Mouse (Mus musculus): ENCODE results near the gene Gga3.
A peak's percentile ranks its signal among the peaks of the same experiment; 100 is the strongest.

The Gga3 gene

GRCm38 (mm10) chr11:115612410-115613137 lies 8.7 kb upstream of the Gga3 start, which contains the start of gene Mif4gd:
Mif4gd (minus strand) TSS chr11:115612969.
- peak; percentile 100 for DNase-seq (ENCODE audit: low read depth, low spot score)

- DNase-seq (ENCODE audit: low read depth, low spot score), result peak; percentile 76
These were observed 8.2 kb upstream of the Gga3 start for GRCm38 (mm10) chr11:115612059-115612409.

DNA sequence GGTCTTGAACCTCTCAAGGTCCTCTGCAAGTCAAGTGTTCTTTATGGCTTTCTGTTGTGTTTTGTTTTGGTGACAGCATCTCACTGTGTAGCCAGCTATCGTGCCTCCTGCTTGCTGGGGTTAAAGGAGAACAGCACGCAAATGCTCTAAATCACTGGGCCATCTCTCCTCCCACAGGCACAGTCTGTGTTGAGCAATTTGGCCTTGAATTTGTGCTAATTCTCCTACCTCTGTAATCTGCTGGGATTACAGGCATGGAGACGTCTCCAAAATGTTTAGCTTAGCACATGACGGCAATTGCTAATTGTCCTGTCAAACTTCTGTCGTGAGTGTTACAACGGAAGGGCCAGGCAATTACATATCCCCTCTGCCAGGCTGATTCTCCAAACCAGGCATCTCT lies 7.3 kb upstream of the Gga3 start:
- DNase-seq (ENCODE audit: low read depth, low spot score), result no peak

GRCm38 (mm10) chr11:115609576-115609975 lies 5.7 kb upstream of the Gga3 start:
- DNase-seq (ENCODE audit: low read depth, low spot score), result no peak

- peak; percentile 61 for DNase-seq (ENCODE audit: low read depth, low spot score)
These were observed 4.9 kb upstream of the Gga3 start for GRCm38 (mm10) chr11:115608421-115609399.

DNA sequence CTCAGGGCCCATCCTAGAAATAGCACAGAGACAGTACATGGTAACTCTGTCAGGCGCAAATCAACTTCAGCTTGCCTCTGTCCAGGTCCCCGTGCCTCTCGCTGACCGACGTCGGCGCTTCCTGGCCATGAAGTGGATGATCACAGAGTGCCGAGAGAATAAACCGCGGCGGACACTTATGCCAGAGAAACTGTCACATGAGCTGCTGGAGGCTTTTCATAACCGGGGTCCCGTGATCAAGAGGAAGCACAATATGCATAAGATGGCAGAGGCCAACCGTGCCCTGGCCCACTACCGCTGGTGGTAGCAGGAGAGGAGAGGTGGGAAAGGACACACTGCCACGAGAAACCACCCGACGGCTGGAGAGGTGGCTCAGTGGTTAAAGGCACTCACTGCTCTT lies 2.9 kb upstream of the Gga3 start:
- DNase-seq (ENCODE audit: low read depth, low spot score), result no peak

DNA sequence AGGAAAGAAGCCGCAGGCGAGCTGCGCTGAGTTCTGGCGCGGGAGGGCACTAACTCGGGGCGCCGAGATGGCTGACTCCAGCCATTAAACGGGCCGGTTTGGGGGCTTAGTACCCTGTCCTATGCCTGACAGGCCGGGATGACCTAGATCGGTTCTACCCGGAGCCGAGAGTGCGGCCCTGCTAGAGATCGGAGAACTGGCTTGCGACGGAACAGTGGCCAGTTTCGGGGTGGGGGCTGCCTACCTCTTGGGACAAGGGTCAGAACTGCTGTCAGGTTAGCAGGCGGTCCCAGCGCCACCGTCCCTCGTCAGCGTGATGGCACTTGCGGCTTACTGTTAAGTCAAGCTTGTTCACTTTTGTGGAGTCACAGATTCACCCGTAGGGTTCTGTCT lies 449 bp upstream of the Gga3 start:
- DNase-seq (ENCODE audit: low read depth, low spot score), result no peak

DNA sequence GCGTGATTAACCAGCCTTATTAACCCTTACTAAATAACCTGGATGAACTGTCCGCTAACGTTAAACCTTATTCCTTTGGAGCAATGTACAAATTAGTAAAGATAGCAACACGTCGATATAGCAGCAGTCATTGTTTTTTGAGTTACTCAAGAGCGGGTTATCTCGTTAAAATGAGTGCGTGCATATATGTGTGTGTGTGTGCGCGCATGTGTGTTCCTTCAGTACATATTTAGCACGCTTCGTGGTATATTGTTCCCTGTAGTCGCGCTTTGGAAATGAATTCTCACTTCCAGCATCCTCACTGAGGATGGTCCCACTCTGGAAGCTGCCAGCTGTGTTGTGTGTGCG lies 749 bp downstream of the Gga3 start:
- DNase-seq (ENCODE audit: low read depth, low spot score), result no peak

- DNase-seq (ENCODE audit: low read depth, low spot score), result peak; percentile 72
These were observed 2.7 kb downstream of the Gga3 start for GRCm38 (mm10) chr11:115601174-115601573.

- peak; percentile 71 for DNase-seq (ENCODE audit: low read depth, low spot score)
These were observed 3.1 kb downstream of the Gga3 start for GRCm38 (mm10) chr11:115600743-115601142.

GRCm38 (mm10) chr11:115599722-115600121 lies 4.1 kb downstream of the Gga3 start:
- no peak for DNase-seq (ENCODE audit: low read depth, low spot score)

GRCm38 (mm10) chr11:115598309-115598708 lies 5.5 kb downstream of the Gga3 start:
- DNase-seq (ENCODE audit: low read depth, low spot score), result no peak

DNA sequence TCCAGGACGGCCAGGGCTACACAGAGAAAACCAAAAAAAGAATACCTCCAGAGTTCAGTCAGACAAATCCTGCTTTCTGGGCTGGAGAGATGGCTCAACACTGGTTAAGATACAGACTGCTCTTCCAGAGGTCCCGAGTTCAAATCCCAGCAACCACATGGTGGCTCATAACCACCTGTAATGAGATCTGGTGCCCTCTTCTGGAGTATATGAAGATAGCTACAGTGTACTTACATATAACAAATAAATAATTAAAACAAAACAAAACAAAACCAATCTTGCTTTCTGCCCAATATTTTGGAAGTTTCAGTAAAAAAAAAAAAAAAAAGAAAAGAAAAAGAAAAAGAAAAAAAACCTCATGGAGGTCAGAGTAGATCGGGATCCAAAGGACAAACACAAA lies 8.6 kb downstream of the Gga3 start:
- DNase-seq (ENCODE audit: low read depth, low spot score), result peak; percentile 64

- no peak for DNase-seq (ENCODE audit: low read depth, low spot score)
These were observed 13.2 kb downstream of the Gga3 start for GRCm38 (mm10) chr11:115590526-115591075.

- no peak for DNase-seq (ENCODE audit: low read depth, low spot score)
These were observed 15.9 kb downstream of the Gga3 start for GRCm38 (mm10) chr11:115587984-115588383.

DNA sequence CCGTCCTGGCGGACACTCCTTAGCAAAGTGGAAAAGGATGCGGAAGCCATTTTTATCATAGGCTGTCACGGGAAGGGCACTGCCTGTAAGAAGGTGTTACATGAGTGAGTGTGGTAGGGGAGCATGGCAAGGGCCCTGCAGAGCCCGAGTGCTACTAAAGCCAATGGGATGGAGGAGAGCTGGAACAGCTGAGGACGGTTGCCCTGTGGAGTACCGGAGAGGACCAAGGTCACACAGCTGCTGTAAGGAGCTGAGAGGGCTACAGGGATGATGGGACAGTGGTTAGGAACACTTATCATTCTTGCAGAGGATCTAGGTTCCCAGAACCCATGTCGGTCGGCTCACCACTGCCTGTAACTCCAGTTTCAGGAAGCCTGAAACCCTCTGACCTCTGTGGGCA lies 17.4 kb downstream of the Gga3 start:
- no peak for DNase-seq (ENCODE audit: low read depth, low spot score)

DNA sequence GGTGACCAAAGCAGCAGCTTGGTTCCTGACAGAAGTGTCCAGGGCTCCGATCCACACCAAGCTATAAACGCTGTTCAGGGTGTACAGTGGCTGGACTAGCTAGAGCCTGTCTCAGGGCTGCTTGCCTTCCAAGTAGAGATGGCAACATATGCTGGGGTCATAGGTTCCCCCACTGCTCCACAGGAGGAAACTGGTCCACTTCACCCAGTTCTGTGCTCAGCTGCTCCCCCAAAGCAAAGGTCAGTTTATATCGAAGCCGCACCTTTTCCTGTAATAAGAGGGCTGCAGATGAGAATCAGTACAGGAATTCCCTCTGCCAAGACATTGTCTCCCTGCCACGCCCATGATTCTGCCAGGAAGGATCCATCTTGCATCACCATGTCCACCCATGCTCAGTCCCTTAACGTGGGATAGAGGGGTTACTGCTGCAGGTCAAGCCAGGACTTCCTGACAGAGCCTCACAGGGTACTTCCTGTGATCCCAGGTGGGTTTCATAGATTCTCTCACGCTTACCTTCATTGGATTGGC lies 18.2 kb downstream of the Gga3 start:
- no peak for DNase-seq (ENCODE audit: low read depth, low spot score)

- no peak for DNase-seq (ENCODE audit: low read depth, low spot score)
These were observed 19.3 kb downstream of the Gga3 start for GRCm38 (mm10) chr11:115584376-115585073.

DNA sequence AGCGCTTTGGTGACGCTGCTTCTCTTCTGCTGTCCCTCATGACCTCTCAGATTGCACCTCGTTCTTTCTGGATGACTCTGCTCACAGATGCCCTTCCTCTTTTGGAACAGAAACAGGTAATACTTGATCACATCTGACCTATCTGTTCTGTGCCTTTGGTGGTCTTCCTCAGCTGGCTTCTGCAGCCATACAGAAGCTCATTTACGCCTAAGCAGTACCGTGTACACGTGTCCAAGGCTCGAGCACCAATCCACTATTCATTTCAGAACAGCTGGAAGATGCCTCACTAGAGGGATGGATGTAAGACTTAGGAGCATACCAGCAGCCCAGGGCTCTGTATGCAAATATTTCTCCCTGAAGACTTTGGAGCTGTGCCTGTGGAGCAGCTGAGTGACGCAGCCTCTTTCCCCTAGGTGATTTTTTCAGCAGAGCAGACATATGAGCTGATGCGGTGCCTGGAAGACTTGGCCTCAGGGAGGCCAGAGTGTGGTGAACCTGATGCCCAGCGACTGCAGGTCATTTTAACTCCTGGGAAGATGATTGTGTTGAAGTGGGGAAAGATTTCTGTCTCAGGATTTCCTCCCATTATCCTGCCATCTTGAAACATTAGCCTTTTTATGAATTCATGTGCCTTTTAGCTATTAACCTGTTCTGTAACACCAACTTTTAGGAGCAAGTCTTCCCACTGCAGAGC lies 20.8 kb downstream of the Gga3 start:
- peak; percentile 94 for DNase-seq (ENCODE audit: low read depth, low spot score)

GRCm38 (mm10) chr11:115579080-115579479 lies 24.8 kb downstream of the Gga3 start:
- DNase-seq (ENCODE audit: low read depth, low spot score), result peak; percentile 59

DNA sequence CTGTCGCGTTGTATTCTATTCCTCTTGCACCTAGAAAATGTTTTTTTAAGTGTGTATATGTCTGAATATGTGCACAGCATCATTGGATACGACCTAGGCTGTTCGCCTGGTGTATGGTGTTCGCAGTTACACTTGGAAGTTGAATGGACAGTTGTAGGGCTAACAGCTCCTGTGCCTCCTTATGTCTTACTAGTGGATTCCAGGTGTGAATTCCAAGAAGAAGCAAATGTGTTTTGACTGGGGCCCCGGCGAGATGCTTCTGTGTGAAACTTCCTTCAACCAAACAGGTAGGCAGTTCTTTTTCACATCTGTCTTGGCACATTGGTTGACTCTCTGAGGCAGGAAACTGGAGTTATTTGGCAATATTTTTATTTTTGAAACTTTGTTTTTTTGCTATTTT lies 38.9 kb downstream of the Gga3 start:
- DNase-seq (ENCODE audit: low read depth, low spot score), result no peak

Measured in A20 (cell line).